Mouse (Mus musculus) midbrain, embryonic 14.5 days (tissue): ENCODE measurements around the gene Kcnh7. TPM values are rescaled to one million over a fixed set of nuclear protein-coding genes. Genes with fewer than 3 reads are reported as not detected.

ENCODE experiments used
- ATAC-seq: fragments of 200-750 bp; cut with Nextera tagmentation; 2 replicates; pipeline ENCODE4 v1.8.0; 2017; ENCODE audit warnings: moderate number of reproducible peaks, moderate library complexity; ENCODE audit not compliant: low FRiP score, low TSS enrichment
- DNase-seq: peaks from one replicate; pipeline ENCODE4 v3.0.0-alpha.2; 2015
- H3K27ac ChIP-seq: fragments of 300-500 bp; sonication (generic); replicated peaks from 2 replicates; pipeline ENCODE4 v1.5.1; 2014; ENCODE audit warnings: mild to moderate bottlenecking, low read depth, low read length, moderate library complexity
- H3K27me3 ChIP-seq: fragments of 300-500 bp; sonication (generic); 2 replicates; pipeline ENCODE4 v1.6.1; 2014; ENCODE audit warnings: low read length, control low read depth, mixed read lengths; ENCODE audit not compliant: control insufficient read depth, insufficient read depth
- H3K36me3 ChIP-seq: fragments of 300-500 bp; sonication (generic); 2 replicates; pipeline ENCODE4 v1.6.1; 2014; ENCODE audit warnings: low read length, control low read depth; ENCODE audit not compliant: control insufficient read depth, insufficient read depth
- H3K4me1 ChIP-seq: fragments of 300-500 bp; sonication (generic); 2 replicates; pipeline ENCODE4 v1.6.1; 2014; ENCODE audit warnings: mild to moderate bottlenecking, antibody characterized with exemption, low read length, control low read depth; ENCODE audit not compliant: control insufficient read depth, insufficient read depth
- H3K4me2 ChIP-seq: fragments of 300-500 bp; sonication (generic); 2 replicates; pipeline ENCODE4 v1.6.1; 2014; ENCODE audit warnings: mild to moderate bottlenecking, low read length, moderate library complexity
- H3K4me3 ChIP-seq: fragments of 300-500 bp; sonication (generic); replicated peaks from 2 replicates; pipeline ENCODE4 v1.5.1; 2014; ENCODE audit warnings: low read depth, low read length
- H3K9ac ChIP-seq: fragments of 300-500 bp; sonication (generic); replicated peaks from 2 replicates; pipeline ENCODE4 v1.6.1; 2014; ENCODE audit warnings: mild to moderate bottlenecking, low read length, moderate library complexity
- H3K9me3 ChIP-seq: fragments of 300-500 bp; sonication (generic); 2 replicates; pipeline ENCODE4 v1.6.1; 2016; ENCODE audit warnings: low read length, control low read depth, mixed read lengths; ENCODE audit not compliant: control insufficient read depth
- WGBS: fragments of 180-500 bp; shearing (Covaris S2); extraction: QIAGEN DNeasy Blood & Tissue Kit; methylation state at CpG from one replicate; pipeline ENCODE4 v1.1.7; 2014; 5-methylcytosine and 5-hydroxymethylcytosine counted together
- polyA plus RNA-seq: library from polyadenylated mRNA; unstranded; fragments of >200 nt; fragmentation: Nextera tagmentation; extraction: Ambion mirVana; gene quantifications from 2 replicates; pipeline ENCODE4 v1.2.1, GENCODE M21; 2014

Gene Kcnh7
- polyA plus RNA-seq, 1 experiment from 2014 or later = 9.7 TPM

DNA sequence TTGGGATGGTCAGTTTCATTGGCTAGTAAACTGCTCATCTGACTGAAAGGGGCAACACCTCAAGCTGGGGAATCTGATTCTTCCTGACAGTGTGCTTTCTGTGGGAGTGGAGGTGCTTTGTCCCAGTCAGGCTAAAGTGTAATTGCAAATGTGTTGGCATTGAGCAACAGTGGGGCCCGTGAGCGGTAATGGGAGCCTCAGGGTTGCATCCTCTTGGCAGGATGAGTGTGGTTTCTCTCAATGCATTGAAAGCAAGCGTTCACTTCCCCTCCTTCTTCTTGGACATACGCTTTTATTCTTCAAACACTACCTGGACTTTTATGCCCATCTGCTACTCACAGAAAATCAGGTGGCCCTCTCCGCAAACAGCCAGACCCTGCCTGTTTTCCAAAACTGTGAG lies 511.3 kb downstream of the Kcnh7 start:
- Histone ChIP-seq H3K4me1 (no peaks in the 10 kb centered on the region), H3K27me3 (no peaks in the 10 kb centered on the region), H3K9ac (no peak overlapping the region), H3K4me2 (no peak overlapping the region), H3K4me3 (no peak overlapping the region), H3K36me3 (no peaks in the 10 kb centered on the region), H3K9me3 (no peaks in the 10 kb centered on the region), H3K27ac (no peak overlapping the region)
- 90% methylated on average over 5 of the region's 5 CpGs for WGBS
- ATAC-seq (no peak), DNase-seq (no peak)

DNA sequence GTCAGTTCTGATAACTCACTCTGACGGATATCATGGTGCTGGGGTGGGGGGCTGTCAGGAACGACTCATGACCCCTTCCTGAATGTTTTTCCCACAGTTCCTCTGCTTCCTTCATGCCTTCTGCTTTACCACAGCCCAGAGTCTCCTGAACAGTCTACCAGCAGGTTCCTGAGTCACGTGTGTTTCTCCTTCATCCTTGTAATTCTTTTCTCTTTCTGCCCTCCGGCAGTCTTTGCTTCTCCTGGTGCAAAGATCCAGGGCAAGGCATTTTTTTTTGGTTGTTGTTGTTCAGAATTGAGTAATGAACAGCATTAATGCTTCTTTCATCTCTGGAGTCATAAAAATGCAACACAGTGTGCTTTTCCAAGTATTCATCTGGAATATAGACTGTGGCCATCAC lies 513.3 kb downstream of the Kcnh7 start:
- Histone ChIP-seq H3K9me3 (no peaks in the 10 kb centered on the region), H3K27me3 (no peaks in the 10 kb centered on the region), H3K4me1 (no peaks in the 10 kb centered on the region), H3K4me3 (no peak overlapping the region), H3K9ac (no peak overlapping the region), H3K36me3 (no peaks in the 10 kb centered on the region), H3K27ac (no peak overlapping the region), H3K4me2 (no peak overlapping the region)
- DNase-seq (no peak), ATAC-seq (no peak)
- WGBS = 89% methylated on average over 4 of the region's 4 CpGs

DNA sequence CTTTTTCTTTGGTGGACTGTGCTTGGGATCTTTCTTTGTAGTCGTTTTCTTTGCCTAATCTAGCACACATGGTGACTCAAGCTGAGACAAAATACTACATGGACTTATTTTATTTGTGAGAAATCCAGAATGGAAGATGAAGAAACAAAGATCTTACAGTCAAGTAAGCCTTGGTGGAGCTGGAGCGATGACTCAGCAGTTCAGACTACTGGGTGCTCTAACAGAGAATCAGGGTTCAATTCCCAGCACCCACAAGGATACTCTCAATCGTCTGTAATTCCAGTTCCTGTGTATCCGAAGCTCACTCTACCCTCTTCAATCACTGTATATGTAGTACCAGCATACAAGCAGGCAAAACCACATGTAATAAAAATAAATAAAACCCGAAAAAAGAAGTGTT lies 513.8 kb downstream of the Kcnh7 start:
- no peak overlapping the region for H3K4me3 ChIP-seq
- no peak overlapping the region for H3K4me2 ChIP-seq
- no peak overlapping the region for H3K27ac ChIP-seq
- H3K27me3 ChIP-seq = no peaks in the 10 kb centered on the region
- H3K9ac ChIP-seq = no peak overlapping the region
- no peak for DNase-seq
- ATAC-seq = no peak
- H3K4me1 ChIP-seq = no peaks in the 10 kb centered on the region
- H3K9me3 ChIP-seq = no peaks in the 10 kb centered on the region
- WGBS = 91% methylated on average over 5 of the region's 5 CpGs
- no peaks in the 10 kb centered on the region for H3K36me3 ChIP-seq

DNA sequence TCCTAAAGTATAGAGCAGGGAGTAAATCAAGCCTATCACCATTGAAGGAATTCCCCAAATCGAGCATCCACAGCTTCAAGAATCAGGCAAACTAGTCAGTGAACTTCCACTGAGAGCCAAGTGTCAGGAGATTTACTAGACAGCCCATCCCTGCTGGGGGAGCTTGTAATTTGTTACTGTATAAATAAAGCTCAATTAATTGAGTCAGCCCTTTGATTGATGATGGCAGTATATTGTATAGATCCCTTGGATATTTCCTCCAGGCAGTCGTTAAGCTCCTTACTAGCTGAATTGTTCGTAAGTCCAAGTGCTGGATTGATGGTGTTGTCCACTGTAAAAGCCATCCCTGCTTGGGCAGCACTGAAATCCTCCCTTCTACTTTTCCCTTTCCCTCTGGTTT lies 514.2 kb downstream of the Kcnh7 start:
- no peaks in the 10 kb centered on the region for H3K4me1 ChIP-seq
- whole genome bisulfite sequencing = 82% methylated on average over 3 of the region's 3 CpGs
- H3K27ac ChIP-seq = no peak overlapping the region
- H3K4me2 ChIP-seq = no peak overlapping the region
- ATAC-seq (no peak), DNase-seq (no peak)
- no peaks in the 10 kb centered on the region for H3K27me3 ChIP-seq
- H3K9me3 ChIP-seq = no peaks in the 10 kb centered on the region
- no peak overlapping the region for H3K9ac ChIP-seq
- no peaks in the 10 kb centered on the region for H3K36me3 ChIP-seq
- no peak overlapping the region for H3K4me3 ChIP-seq

DNA sequence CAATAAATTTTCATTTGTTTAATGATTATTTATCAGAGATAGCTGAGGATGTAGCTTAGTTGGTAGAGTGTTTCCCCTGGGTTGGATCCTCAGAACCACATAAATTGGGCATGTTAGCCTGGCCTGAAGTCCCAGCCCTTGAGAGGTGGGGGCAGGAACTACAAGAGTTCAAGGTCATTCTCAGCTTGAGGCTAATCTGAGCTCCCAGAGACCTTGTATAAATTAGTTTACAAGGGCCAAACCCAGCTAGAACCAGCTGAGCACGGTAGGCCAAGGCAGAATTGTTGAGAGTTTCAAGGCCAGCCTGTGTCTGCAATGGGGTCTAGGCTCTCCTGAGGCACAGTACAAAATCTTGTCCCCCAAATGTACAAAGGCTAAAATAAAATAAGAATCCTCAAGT lies 518.6 kb downstream of the Kcnh7 start:
- Histone ChIP-seq H3K4me1 (peaks cover 3% of the 10 kb centered on the region; the same call in 1 of the 2 replicates), H3K27me3 (no peaks in the 10 kb centered on the region), H3K4me2 (no peak overlapping the region), H3K4me3 (no peak overlapping the region), H3K36me3 (no peaks in the 10 kb centered on the region), H3K9ac (no peak overlapping the region), H3K9me3 (no peaks in the 10 kb centered on the region), H3K27ac (no peak overlapping the region)
- ATAC-seq (no peak), DNase-seq (no peak)
- 51% methylated on average over 1 of the region's 1 CpGs for WGBS

DNA sequence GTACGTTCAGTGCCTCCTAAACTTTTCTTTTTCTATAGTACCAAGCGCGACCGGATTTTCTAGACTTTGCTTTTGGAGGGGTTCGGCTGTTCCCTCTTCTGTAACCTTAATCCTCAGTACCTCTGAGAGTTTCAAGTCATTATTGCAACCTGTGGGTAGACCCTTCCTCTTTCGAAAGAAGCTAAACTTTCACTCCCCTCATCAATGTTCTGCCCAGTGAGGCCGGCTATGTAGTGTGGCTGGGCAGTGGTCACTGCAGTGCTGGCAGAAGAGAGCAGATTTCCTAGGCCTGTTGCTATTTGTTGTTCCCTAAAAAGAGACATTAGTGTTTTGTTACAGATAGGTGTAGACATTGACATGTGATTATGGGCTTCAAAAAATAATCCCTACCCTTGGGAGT lies 519.2 kb downstream of the Kcnh7 start:
- Histone ChIP-seq H3K9ac (no peak overlapping the region), H3K27me3 (no peaks in the 10 kb centered on the region), H3K4me2 (peak overlapping the region; percentile 92), H3K27ac (no peak overlapping the region), H3K4me3 (no peak overlapping the region), H3K9me3 (no peaks in the 10 kb centered on the region), H3K4me1 (peaks cover 3% of the 10 kb centered on the region; the same call in 1 of the 2 replicates), H3K36me3 (no peaks in the 10 kb centered on the region)
- DNase-seq (no peak), ATAC-seq (no peak)
- 56% methylated on average over 7 of the region's 7 CpGs for WGBS

DNA sequence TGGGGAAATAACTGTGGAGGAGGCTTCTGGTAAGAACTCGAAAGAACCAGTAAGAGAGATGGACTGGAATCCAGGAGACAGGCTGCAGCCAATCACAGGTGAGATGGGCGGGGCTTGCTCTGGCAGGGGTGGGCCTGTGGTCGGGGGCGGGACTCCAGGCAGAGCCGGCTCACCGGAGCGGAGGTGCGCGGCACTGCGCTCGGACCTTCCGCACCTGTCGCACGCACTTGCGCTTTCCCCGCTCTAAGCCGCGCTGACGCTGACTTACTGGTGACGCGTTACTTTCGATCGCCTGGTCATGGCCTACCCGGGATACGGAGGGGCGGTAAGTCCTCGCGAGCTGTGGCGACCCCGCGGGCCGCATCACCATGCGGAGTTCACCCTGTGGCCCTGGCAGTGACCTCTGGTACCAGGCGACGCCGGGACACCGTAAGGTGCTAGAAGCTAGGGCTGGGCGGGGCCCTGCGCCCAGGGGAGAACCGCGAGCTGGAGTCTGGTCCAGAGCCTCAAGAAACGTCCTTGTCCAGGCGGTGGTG lies 519.9 kb downstream of the Kcnh7 start, which contains the start of gene Gca:
Gene Gca, plus strand, starts transcription at position 151 of the 536 bp plus-strand sequence.
- Histone ChIP-seq H3K36me3 (no peaks in the 10 kb centered on the region), H3K4me2 (peak within 1 kb of the TSS; percentile 92), H3K4me1 (peaks cover 3% of the 10 kb centered on the region; the same call in 1 of the 2 replicates), H3K27ac (no peak within 1 kb of the TSS), H3K27me3 (no peaks in the 10 kb centered on the region), H3K9ac (peak within 1 kb of the TSS; percentile 51), H3K9me3 (no peaks in the 10 kb centered on the region), H3K4me3 (peak within 1 kb of the TSS; percentile 64)
- under 1% methylated on average over 42 of the region's 43 CpGs for WGBS
- ATAC-seq (peak; percentile 96), DNase-seq (peak; percentile 88)

DNA sequence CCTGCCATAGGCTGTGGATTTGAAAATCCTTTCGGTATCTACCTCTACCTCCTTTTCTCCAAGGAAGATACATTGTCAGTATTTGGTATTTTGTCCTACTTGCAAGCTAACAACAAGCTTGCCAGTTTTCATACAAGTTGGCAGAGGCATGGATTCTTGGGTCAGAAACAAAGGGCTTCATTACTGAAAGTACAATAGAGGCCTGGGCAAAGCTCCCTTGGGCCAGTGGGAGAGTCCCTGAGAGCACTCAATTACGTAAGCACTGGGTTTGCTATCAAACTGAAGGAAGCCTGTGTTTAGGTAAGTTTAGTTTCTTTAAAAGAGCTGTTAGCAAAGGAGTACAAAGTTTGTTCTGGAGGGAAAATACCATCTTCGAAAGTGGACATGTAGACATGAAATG lies 521.5 kb downstream of the Kcnh7 start:
- H3K36me3 ChIP-seq = no peaks in the 10 kb centered on the region
- H3K4me3 ChIP-seq = no peak overlapping the region
- H3K9ac ChIP-seq = no peak overlapping the region
- no peaks in the 10 kb centered on the region for H3K9me3 ChIP-seq
- no peaks in the 10 kb centered on the region for H3K27me3 ChIP-seq
- 88% methylated on average over 3 of the region's 3 CpGs for WGBS
- no peak for ATAC-seq
- H3K27ac ChIP-seq = no peak overlapping the region
- peaks cover 3% of the 10 kb centered on the region; the same call in 1 of the 2 replicates for H3K4me1 ChIP-seq
- H3K4me2 ChIP-seq = no peak overlapping the region
- DNase-seq = no peak

DNA sequence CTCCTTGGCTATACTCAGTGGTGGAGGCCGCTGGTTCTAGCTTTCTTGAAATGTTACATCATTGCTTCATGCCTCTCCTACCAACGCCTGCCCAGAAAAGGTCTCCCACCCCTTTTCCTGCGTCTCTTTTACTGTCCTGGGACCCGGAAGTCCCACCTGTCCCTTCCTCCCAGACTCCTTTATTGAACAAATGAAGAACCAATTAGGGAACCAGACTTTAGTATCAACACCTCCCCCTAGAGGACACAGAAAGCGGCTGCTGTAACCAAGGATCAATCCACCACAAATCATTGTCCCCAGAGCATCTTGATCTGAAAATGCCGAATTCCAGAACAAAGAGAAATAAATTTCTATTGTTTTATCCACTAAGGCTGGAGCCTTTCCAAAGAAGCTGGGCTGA lies 523.5 kb downstream of the Kcnh7 start:
- Histone ChIP-seq H3K4me1 (peaks cover 3% of the 10 kb centered on the region; the same call in 1 of the 2 replicates), H3K4me2 (no peak overlapping the region), H3K27me3 (no peaks in the 10 kb centered on the region), H3K9me3 (no peaks in the 10 kb centered on the region), H3K9ac (no peak overlapping the region), H3K36me3 (no peaks in the 10 kb centered on the region), H3K4me3 (no peak overlapping the region), H3K27ac (no peak overlapping the region)
- 55% methylated on average over 6 of the region's 6 CpGs for WGBS
- ATAC-seq (no peak), DNase-seq (no peak)
